Mouse (Mus musculus): ENCODE data around the gene Robo1. TPM values are rescaled to one million over a fixed set of nuclear protein-coding genes. Genes with fewer than 3 reads are reported as not detected.

Gene Robo1
- total RNA-seq, 4 experiments from 2014 or later = 0.76 to 1.6 (median 1.1) TPM

GRCm38 (mm10) chr16:72678450-72678849, 370.3 kb downstream of the Robo1 start:
- no peak for DNase-seq (ENCODE audit: low spot score in 2 of 2)

- DNase-seq (ENCODE audit: low spot score in 2 of 2) = no peak
Observed at GRCm38 (mm10) chr16:72678947-72679558, 370.9 kb downstream of the Robo1 start.

GRCm38 (mm10) chr16:72685604-72686479, 377.7 kb downstream of the Robo1 start:
- DNase-seq (ENCODE audit: low spot score in 2 of 2) = no peak

GRCm38 (mm10) chr16:72686480-72687053, 378.5 kb downstream of the Robo1 start:
- no peak for DNase-seq (ENCODE audit: low spot score in 2 of 2)

GRCm38 (mm10) chr16:72687651-72688050, 379.5 kb downstream of the Robo1 start:
- DNase-seq (ENCODE audit: low spot score in 2 of 2) = no peak

GRCm38 (mm10) chr16:72688185-72688681, 380.1 kb downstream of the Robo1 start:
- no peak for DNase-seq (ENCODE audit: low spot score in 2 of 2)

- DNase-seq (ENCODE audit: low spot score in 2 of 2) = no peak
Observed at GRCm38 (mm10) chr16:72691909-72692308, 383.8 kb downstream of the Robo1 start.

- no peak for DNase-seq (ENCODE audit: low spot score in 2 of 2)
Observed at GRCm38 (mm10) chr16:72693446-72694274, 385.6 kb downstream of the Robo1 start.

GRCm38 (mm10) chr16:72694787-72695186, 386.7 kb downstream of the Robo1 start:
- no peak for DNase-seq (ENCODE audit: low spot score in 2 of 2)

- DNase-seq (ENCODE audit: low spot score in 2 of 2) = no peak
Observed at GRCm38 (mm10) chr16:72699238-72700006, 391.3 kb downstream of the Robo1 start.

GRCm38 (mm10) chr16:72700297-72700696, 392.2 kb downstream of the Robo1 start:
- no peak for DNase-seq (ENCODE audit: low spot score in 2 of 2)

GRCm38 (mm10) chr16:72703486-72703885, 395.4 kb downstream of the Robo1 start:
- no peak for DNase-seq (ENCODE audit: low spot score in 2 of 2)

GRCm38 (mm10) chr16:72705851-72706250, 397.7 kb downstream of the Robo1 start:
- no peak for DNase-seq (ENCODE audit: low spot score in 2 of 2)

GRCm38 (mm10) chr16:72708526-72708925, 400.4 kb downstream of the Robo1 start:
- no peak for DNase-seq (ENCODE audit: low spot score in 2 of 2)

GRCm38 (mm10) chr16:72717118-72717802, 409.2 kb downstream of the Robo1 start:
- no peak for DNase-seq (ENCODE audit: low spot score in 2 of 2)

- DNase-seq (ENCODE audit: low spot score in 2 of 2) = no peak
Observed at GRCm38 (mm10) chr16:72719063-72719462, 411.0 kb downstream of the Robo1 start.

- no peak for DNase-seq (ENCODE audit: low spot score in 2 of 2)
Observed at GRCm38 (mm10) chr16:72720979-72721378, 412.9 kb downstream of the Robo1 start.

- no peak for DNase-seq (ENCODE audit: low spot score in 2 of 2)
Observed at GRCm38 (mm10) chr16:72721713-72722481, 413.8 kb downstream of the Robo1 start.

- DNase-seq (ENCODE audit: low spot score in 2 of 2) = no peak
Observed at GRCm38 (mm10) chr16:72734234-72734633, 426.1 kb downstream of the Robo1 start.

Data from gastrocnemius, adult 8-10 months (tissue).